Mouse (Mus musculus) small intestine, adult 2 months (tissue): ENCODE data around the gene Prdm15.

Experiments used
- CTCF ChIP-seq: fragments of 200-500 bp; IDR thresholded peaks from 2 replicates; pipeline ENCODE4 v1.5.1; 2012; ENCODE audit warnings: low read depth, mild to moderate bottlenecking, control low read depth, inconsistent platforms, low read length, moderate library complexity, mixed read lengths; ENCODE audit not compliant: insufficient replicate concordance, insufficient read length; ENCODE audit errors: extremely low read depth
- POLR2A ChIP-seq: fragments of 200-500 bp; IDR thresholded peaks from 2 replicates; pipeline ENCODE4 v1.6.1; 2012; ENCODE audit warnings: low read depth, mild to moderate bottlenecking, control low read depth, inconsistent platforms, low read length, moderate library complexity

DNA sequence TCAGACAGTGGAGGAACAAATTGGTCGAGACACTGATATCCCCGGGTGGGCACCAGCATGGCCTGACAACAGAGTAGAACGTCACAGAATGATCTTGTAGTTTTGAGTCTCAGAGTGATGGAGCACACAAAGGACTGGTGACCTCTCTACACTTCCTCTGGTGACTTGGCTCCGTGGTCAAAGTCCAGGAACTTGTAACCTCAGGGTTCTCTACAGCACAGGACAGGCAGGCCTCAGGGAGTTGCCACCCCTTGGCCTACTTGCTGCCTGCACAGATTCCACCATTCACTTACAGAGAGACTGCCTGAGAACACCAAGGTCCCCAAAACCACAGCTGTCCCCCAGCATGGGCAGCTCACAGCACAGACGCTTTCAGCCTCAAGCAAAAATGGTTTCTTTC, 36.4 kb downstream of the Prdm15 start:
- TF ChIP-seq CTCF (no peak), POLR2A (no peak)
